Mouse (Mus musculus) heart, postnatal 10 days (tissue): ENCODE measurements at regions not wholly inside any gene's neighbourhood (a gene's known extent, or its start where the extent isn't known, plus 50 kb on each side); places are given as distances from the start of the nearest gene placed in this dataset.
A peak's percentile ranks its signal among the peaks of the same experiment; 100 is the strongest.

Source experiments
- DNase-seq, 2 experiments: peaks; one replicate each; pipeline ENCODE4 v3.0.0; 2021
- intact Hi-C: fragments of 180-260 bp; cut with DNase I; formaldehyde crosslinking; loops from one replicate; pipeline ENCODE4 v1.15.1; 2025

GRCm38 (mm10) chr14:64511300-64511699 is 407.2 kb downstream of the Prss52 start:
- intact Hi-C loops = no loop called here
- DNase-seq = no peak

- intact Hi-C loops = no loop called here
- DNase-seq = no peak
These were observed 408.6 kb downstream of the Prss52 start for GRCm38 (mm10) chr14:64512726-64513125.

- no peak for DNase-seq
- intact Hi-C loops = no loop called here
These were observed 413.6 kb downstream of the Prss52 start for GRCm38 (mm10) chr14:64517584-64518195.

GRCm38 (mm10) chr14:64524641-64525040 is 420.6 kb downstream of the Prss52 start:
- no peak for DNase-seq

GRCm38 (mm10) chr14:64525302-64526078 is 421.4 kb downstream of the Prss52 start:
- intact Hi-C loops = no loop called here
- DNase-seq = no peak

More at GRCm38 (mm10) chr14:64524641-64525040, 420.6 kb downstream of the Prss52 start:
- intact Hi-C loops = no loop called here

- no peak for DNase-seq
- intact Hi-C loops = no loop called here
These were observed 426.5 kb downstream of the Prss52 start for GRCm38 (mm10) chr14:64530541-64530940.

GRCm38 (mm10) chr14:64531221-64531949 is 427.3 kb downstream of the Prss52 start:
- DNase-seq = no peak
- intact Hi-C loops = no loop called here

- DNase-seq = no peak
- intact Hi-C loops = no loop called here
These were observed 428.3 kb downstream of the Prss52 start for GRCm38 (mm10) chr14:64532351-64532750.

- intact Hi-C loops = no loop called here
These were observed 429.6 kb downstream of the Prss52 start for GRCm38 (mm10) chr14:64533591-64534151.

GRCm38 (mm10) chr14:64534194-64534593 is 430.1 kb downstream of the Prss52 start:
- no peak for DNase-seq
- intact Hi-C loops = no loop called here

More at GRCm38 (mm10) chr14:64533591-64534151, 429.6 kb downstream of the Prss52 start:
- no peak for DNase-seq

GRCm38 (mm10) chr14:64539436-64539835 is 435.4 kb downstream of the Prss52 start:
- no peak for DNase-seq
- intact Hi-C loops = no loop called here

GRCm38 (mm10) chr14:64545056-64545455 is 441.0 kb downstream of the Prss52 start:
- DNase-seq = no peak
- intact Hi-C loops = no loop called here

- peak; percentile 79 for DNase-seq
- intact Hi-C loops = no loop called here
These were observed 442.7 kb downstream of the Prss52 start for GRCm38 (mm10) chr14:64546787-64547186.

GRCm38 (mm10) chr14:64552951-64553350 is 448.9 kb downstream of the Prss52 start:
- intact Hi-C loops = no loop called here
- no peak for DNase-seq

GRCm38 (mm10) chr14:64556042-64556441 is 452.0 kb downstream of the Prss52 start:
- intact Hi-C loops = no loop called here
- no peak for DNase-seq

- intact Hi-C loops = no loop called here
- no peak for DNase-seq
These were observed 453.4 kb downstream of the Prss52 start for GRCm38 (mm10) chr14:64557453-64557852.

- DNase-seq = peak; percentile 49 to 78
- intact Hi-C loops = no loop called here
These were observed 464.6 kb downstream of the Prss52 start for GRCm38 (mm10) chr14:64568689-64569088.

GRCm38 (mm10) chr14:64570951-64571350 is 466.9 kb downstream of the Prss52 start:
- intact Hi-C loops = no loop called here
- DNase-seq = no peak

GRCm38 (mm10) chr14:64572756-64573155 is 468.7 kb downstream of the Prss52 start:
- DNase-seq = no peak

GRCm38 (mm10) chr14:64573773-64574172 is 469.7 kb downstream of the Prss52 start:
- intact Hi-C loops = no loop called here
- DNase-seq = no peak

More at GRCm38 (mm10) chr14:64572756-64573155, 468.7 kb downstream of the Prss52 start:
- intact Hi-C loops = no loop called here

GRCm38 (mm10) chr14:64574277-64574676 is 470.2 kb downstream of the Prss52 start:
- intact Hi-C loops = no loop called here
- DNase-seq = no peak
